Mouse (Mus musculus): Measurements from ENCODE around the gene Tead3.

The Tead3 gene

GRCm38 (mm10) chr17:28350466-28351352, at the start of gene Tead3:
TSS of gene Tead3 (minus strand) at chr17:28350817.
- no peak for DNase-seq

GRCm38 (mm10) chr17:28394994-28395393, 44.4 kb upstream of the Tead3 start:
- no peak for DNase-seq

- DNase-seq, result no peak
Observed at GRCm38 (mm10) chr17:28394051-28394765, 43.6 kb upstream of the Tead3 start.

GRCm38 (mm10) chr17:28391568-28392432, 41.2 kb upstream of the Tead3 start:
- no peak for DNase-seq

- no peak for DNase-seq
Observed at GRCm38 (mm10) chr17:28388534-28388933, 37.9 kb upstream of the Tead3 start.

GRCm38 (mm10) chr17:28386150-28386905, 35.7 kb upstream of the Tead3 start:
- peak; percentile 80 to 89 for DNase-seq

- no peak for DNase-seq
Observed at GRCm38 (mm10) chr17:28384298-28384697, 33.7 kb upstream of the Tead3 start.

GRCm38 (mm10) chr17:28380255-28380654, 29.6 kb upstream of the Tead3 start:
- DNase-seq, result no peak

GRCm38 (mm10) chr17:28375592-28376061, 25.0 kb upstream of the Tead3 start:
- DNase-seq, result no peak

- no peak for DNase-seq
Observed at GRCm38 (mm10) chr17:28374494-28374893, 23.9 kb upstream of the Tead3 start.

- peak in 1 of 2 experiments; percentile 27 for DNase-seq
Observed at GRCm38 (mm10) chr17:28373821-28374220, 23.2 kb upstream of the Tead3 start.

GRCm38 (mm10) chr17:28371941-28372340, 21.3 kb upstream of the Tead3 start:
- no peak for DNase-seq

GRCm38 (mm10) chr17:28371286-28371685, 20.7 kb upstream of the Tead3 start:
- no peak for DNase-seq

GRCm38 (mm10) chr17:28369056-28369455, 18.4 kb upstream of the Tead3 start:
- DNase-seq, result no peak

GRCm38 (mm10) chr17:28368449-28368848, 17.8 kb upstream of the Tead3 start:
- peak; percentile 41 to 64 for DNase-seq

- DNase-seq, result no peak
Observed at GRCm38 (mm10) chr17:28365122-28365521, 14.5 kb upstream of the Tead3 start, which contains the start of gene Tulp1. TSS of gene Tulp1 (minus strand) at chr17:28365222.

GRCm38 (mm10) chr17:28363507-28363906, 12.9 kb upstream of the Tead3 start:
- no peak for DNase-seq

GRCm38 (mm10) chr17:28362653-28363292, 12.2 kb upstream of the Tead3 start:
- no peak for DNase-seq

GRCm38 (mm10) chr17:28361921-28362652, 11.5 kb upstream of the Tead3 start:
- DNase-seq, result no peak

- DNase-seq, result no peak
Observed at GRCm38 (mm10) chr17:28360531-28361277, 10.1 kb upstream of the Tead3 start.

Measured in cerebellum, adult 18-20 months (tissue).